Mouse (Mus musculus) kidney, adult 8-10 months (tissue): ENCODE data around the gene Atl2.

Experiments
- DNase-seq, 2 experiments: peaks; one replicate each; pipeline ENCODE4 v3.0.0; 2022

Gene Atl2

GRCm38 (mm10) chr17:79817551-79817950 is 78.4 kb downstream of the Atl2 start:
- DNase-seq: no peak

- no peak for DNase-seq
These were observed 79.0 kb downstream of the Atl2 start for GRCm38 (mm10) chr17:79816896-79817295.

- no peak for DNase-seq
These were observed 85.5 kb downstream of the Atl2 start for GRCm38 (mm10) chr17:79810421-79810820.

- DNase-seq: no peak
These were observed 86.2 kb downstream of the Atl2 start for GRCm38 (mm10) chr17:79809491-79810316.

GRCm38 (mm10) chr17:79807237-79807930 is 88.5 kb downstream of the Atl2 start:
- DNase-seq: peak; percentile 22 to 23

- no peak for DNase-seq
These were observed 91.2 kb downstream of the Atl2 start for GRCm38 (mm10) chr17:79804747-79805146.

- DNase-seq: no peak
These were observed 93.9 kb downstream of the Atl2 start for GRCm38 (mm10) chr17:79802056-79802455.

- no peak for DNase-seq
These were observed 97.1 kb downstream of the Atl2 start for GRCm38 (mm10) chr17:79798831-79799230.
